Mouse (Mus musculus) spleen, adult 2 months (tissue): ENCODE results near the gene Cirbp.

Experiments used
- CTCF ChIP-seq: fragments of 200-500 bp; IDR thresholded peaks from 2 replicates; pipeline ENCODE4 v1.5.1; 2011; ENCODE audit warnings: mild to moderate bottlenecking, inconsistent platforms; ENCODE audit not compliant: insufficient read depth, insufficient read length, insufficient replicate concordance; ENCODE audit errors: extremely low read depth
- POLR2A ChIP-seq: fragments of 200-500 bp; IDR thresholded peaks from 2 replicates; pipeline ENCODE4 v1.6.1; 2011; ENCODE audit warnings: low read depth, low read length, inconsistent platforms

DNA sequence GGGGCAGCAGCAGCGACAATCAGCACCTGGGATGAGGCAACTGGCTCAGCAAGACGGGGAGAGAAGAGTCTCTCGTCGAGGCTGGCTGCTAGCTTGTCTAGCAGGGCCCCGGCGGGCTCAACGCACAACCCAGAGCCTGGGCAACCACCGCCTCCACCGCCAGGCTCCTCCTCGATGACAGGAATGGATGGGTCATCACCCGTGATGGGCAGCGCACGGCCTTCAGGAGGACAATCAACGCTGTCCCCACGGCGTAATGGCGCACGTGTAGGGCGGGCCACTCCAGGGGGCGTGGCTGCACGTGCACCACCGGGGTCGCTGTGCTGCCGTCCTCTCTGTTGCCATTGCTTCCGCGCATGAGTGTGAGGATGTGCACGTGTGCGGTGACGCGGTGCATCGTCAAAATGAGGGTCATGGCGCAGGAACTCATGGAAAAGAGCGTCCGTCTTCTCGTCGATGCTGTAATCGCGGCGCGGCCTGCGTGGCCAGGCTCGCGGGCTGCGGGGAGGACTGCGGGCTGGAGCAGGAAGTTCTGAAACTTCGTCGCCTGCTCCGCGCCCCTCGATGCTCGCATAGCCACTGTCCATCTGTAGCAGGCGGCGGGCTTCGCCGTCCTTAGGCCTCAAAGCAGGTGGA, 34.4 kb upstream of the Cirbp start:
- no peak for TF ChIP-seq CTCF
- no peak for TF ChIP-seq POLR2A
